Mouse (Mus musculus) lung, adult 2 months (tissue): ENCODE data around the gene Tmprss5.

Source experiments
- CTCF ChIP-seq: fragments of 200-500 bp; IDR thresholded peaks from 2 replicates; pipeline ENCODE4 v1.5.1; 2011; ENCODE audit warnings: mild to moderate bottlenecking, low read length, control low read depth; ENCODE audit not compliant: insufficient read depth
- POLR2A ChIP-seq: fragments of 200-500 bp; IDR thresholded peaks from 2 replicates; pipeline ENCODE4 v1.6.1; 2011; ENCODE audit warnings: low read depth, mild to moderate bottlenecking, control low read depth, low read length, borderline replicate concordance; ENCODE audit errors: extremely low read depth

DNA sequence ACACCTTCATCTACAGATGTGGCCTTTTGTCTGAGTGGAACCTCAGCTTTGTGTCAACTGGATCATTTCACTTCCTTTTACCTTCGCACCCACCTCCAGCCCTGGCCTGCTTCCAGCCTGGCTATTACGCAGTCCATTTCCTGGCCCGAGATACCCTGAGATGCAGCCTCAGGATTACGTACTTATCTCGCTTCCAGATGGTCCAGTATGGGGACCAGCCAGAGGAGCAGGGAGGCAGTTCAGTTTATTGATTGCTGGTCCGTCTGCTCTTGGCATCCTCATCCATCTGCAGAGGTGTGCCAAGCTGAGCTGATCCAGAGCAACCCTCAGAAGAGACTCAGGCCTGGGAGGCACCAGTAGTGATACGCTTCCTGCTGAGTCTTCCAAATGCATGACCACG lies 64.7 kb downstream of the Tmprss5 start:
- TF ChIP-seq CTCF: no peak
- no peak for TF ChIP-seq POLR2A
